Mouse (Mus musculus) spleen, adult 2 months (tissue): ENCODE results near the gene Slc6a9.

Experiments used
- CTCF ChIP-seq: fragments of 200-500 bp; IDR thresholded peaks from 2 replicates; pipeline ENCODE4 v1.5.1; 2011; ENCODE audit warnings: mild to moderate bottlenecking, inconsistent platforms; ENCODE audit not compliant: insufficient read depth, insufficient read length, insufficient replicate concordance; ENCODE audit errors: extremely low read depth
- POLR2A ChIP-seq: fragments of 200-500 bp; IDR thresholded peaks from 2 replicates; pipeline ENCODE4 v1.6.1; 2011; ENCODE audit warnings: low read depth, low read length, inconsistent platforms

- no peak for TF ChIP-seq POLR2A
- no peak for TF ChIP-seq CTCF
Observed at GRCm38 (mm10) chr4:117917847-117918246, 83.5 kb downstream of the Slc6a9 start.
